Comparison of ENCODE assay signal across 15 mouse cellular contexts in genomic region chr12:90331806-90332205, GRCm38 (mm10).
"Had no signal": no experiment of that assay in that cellular context is flagged by ENCODE, and none has a peak within 500 bp of the region (broad histone marks: within the 10 kb centered on the region; RNA-seq: fewer than 3 reads in every experiment).

No protein-coding gene starts in this region.

- H3K4me1 ChIP-seq: limb, embryonic 13.5 days; midbrain, embryonic 10.5 days; midbrain, embryonic 15.5 days; neural tube, embryonic 13.5 days had no signal

- H3K27me3 ChIP-seq: limb, embryonic 13.5 days; midbrain, embryonic 15.5 days; neural tube, embryonic 13.5 days had no signal

- H3K27ac ChIP-seq: layer of hippocampus, adult 2 months; limb, embryonic 13.5 days; liver, embryonic 14.5 days; midbrain, embryonic 10.5 days; midbrain, embryonic 15.5 days; neural tube, embryonic 13.5 days; stomach, postnatal 0 days had no signal

- H3K4me3 ChIP-seq: layer of hippocampus, adult 2 months; limb, embryonic 13.5 days; midbrain, embryonic 10.5 days; midbrain, embryonic 15.5 days; neural tube, embryonic 13.5 days had no signal

- H3K36me3 ChIP-seq: limb, embryonic 13.5 days; midbrain, embryonic 10.5 days; midbrain, embryonic 15.5 days; neural tube, embryonic 13.5 days had no signal

- DNase-seq: kidney, adult 9 months; kidney, postnatal 10 days; kidney, postnatal 4 days; left cerebral cortex, postnatal 4 days; lung, adult 18-20 months; retina, postnatal 1 day; right cerebral cortex, postnatal 14 days; thymus, adult 2 months had no signal
